Mouse (Mus musculus) kidney, embryonic 15.5 days (tissue): ENCODE data around the gene Mest. TPM values are rescaled to one million over a fixed set of nuclear protein-coding genes. Genes with fewer than 3 reads are reported as not detected.

ENCODE experiments used
- ATAC-seq: fragments of 200-750 bp; cut with Nextera tagmentation; replicated peaks from 2 replicates; pipeline ENCODE4 v1.8.0; 2017; ENCODE audit warnings: moderate TSS enrichment; ENCODE audit not compliant: low FRiP score
- H3K27ac ChIP-seq: fragments of 300-500 bp; sonication (generic); 2 replicates; pipeline ENCODE4 v1.5.1; 2015; ENCODE audit warnings: mild to moderate bottlenecking, inconsistent platforms
- H3K27me3 ChIP-seq: fragments of 300-500 bp; sonication (generic); 2 replicates; pipeline ENCODE4 v1.6.1; 2015; ENCODE audit warnings: inconsistent platforms
- H3K36me3 ChIP-seq: fragments of 300-500 bp; sonication (generic); 2 replicates; pipeline ENCODE4 v1.6.1; 2015; ENCODE audit warnings: inconsistent platforms
- H3K4me1 ChIP-seq: fragments of 300-500 bp; sonication (generic); 2 replicates; pipeline ENCODE4 v1.6.1; 2015; ENCODE audit warnings: inconsistent platforms
- H3K4me2 ChIP-seq: fragments of 300-500 bp; sonication (generic); 2 replicates; pipeline ENCODE4 v1.6.1; 2015; ENCODE audit warnings: moderate library complexity, mild to moderate bottlenecking, inconsistent platforms
- H3K4me3 ChIP-seq: fragments of 300-500 bp; sonication (generic); replicated peaks from 2 replicates; pipeline ENCODE4 v1.5.1; 2015; ENCODE audit warnings: mild to moderate bottlenecking, inconsistent platforms
- H3K9ac ChIP-seq: fragments of 300-500 bp; sonication (generic); 2 replicates; pipeline ENCODE4 v1.6.1; 2015; ENCODE audit warnings: mild to moderate bottlenecking, inconsistent platforms
- H3K9me3 ChIP-seq: fragments of 300-500 bp; sonication (generic); replicated peaks from 2 replicates; pipeline ENCODE4 v1.6.1; 2016; ENCODE audit warnings: inconsistent platforms
- WGBS: fragments of 180-500 bp; shearing (Covaris S2); methylation state at CpG from one replicate; pipeline ENCODE4 v1.1.7; 2015; ENCODE audit warnings: mixed read lengths; 5-methylcytosine and 5-hydroxymethylcytosine counted together
- polyA plus RNA-seq: library from polyadenylated mRNA; unstranded; fragments of >200 nt; fragmentation: Nextera tagmentation; extraction: Ambion mirVana; gene quantifications from 2 replicates; pipeline ENCODE4 v1.2.1, GENCODE M21; 2015

Mest gene
- polyA plus RNA-seq, 1 experiment from 2014 or later = 2,131 TPM

DNA sequence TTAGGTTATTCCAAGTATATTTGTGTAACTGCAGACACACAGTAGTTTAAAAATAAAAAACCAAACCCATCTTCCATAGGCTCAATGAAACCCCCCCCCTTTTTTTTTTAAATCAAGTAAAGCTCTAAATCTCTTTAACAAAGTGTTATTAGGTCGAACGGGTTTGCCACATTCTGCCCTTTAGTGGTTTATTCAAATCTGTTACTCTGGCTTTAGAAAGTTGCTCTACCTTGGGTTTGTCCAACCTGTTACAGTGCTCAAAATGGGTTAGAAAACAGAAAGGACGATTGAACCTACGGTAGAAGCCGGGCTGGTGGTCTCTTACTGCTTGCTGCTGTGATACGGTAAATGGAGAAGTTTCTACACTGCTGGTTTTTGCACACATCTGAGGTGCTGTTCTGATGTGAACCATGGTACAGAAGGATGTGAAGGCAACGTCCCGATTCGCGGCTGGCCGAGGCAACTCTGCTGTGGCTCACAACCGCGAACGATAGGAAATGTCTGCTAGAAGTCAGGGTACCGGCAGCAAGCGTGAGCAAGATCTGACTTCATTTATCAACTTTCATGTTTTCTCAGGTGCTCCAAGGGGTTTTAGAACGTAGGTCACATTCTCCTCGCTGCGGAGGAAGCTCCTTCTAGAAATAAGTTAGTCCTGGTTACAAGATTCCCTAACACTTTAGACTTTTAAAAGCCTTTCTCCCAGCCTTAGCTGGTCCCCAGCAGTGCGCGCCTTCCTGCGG lies 11.8 kb downstream of the Mest start:
- 45% methylated on average over 22 of the region's 22 CpGs for WGBS
- H3K4me2 ChIP-seq = peak overlapping the region; percentile 64
- peak overlapping the region; percentile 1; the same call in 1 of the 2 replicates for H3K4me3 ChIP-seq
- no peak for ATAC-seq
- H3K27me3 ChIP-seq = no peaks in the 10 kb centered on the region
- peak overlapping the region; percentile 84 for H3K27ac ChIP-seq
- H3K36me3 ChIP-seq = peaks cover 20% of the 10 kb centered on the region
- H3K9ac ChIP-seq = no peak overlapping the region
- peaks cover 42% of the 10 kb centered on the region for H3K9me3 ChIP-seq
- peaks cover 25% of the 10 kb centered on the region for H3K4me1 ChIP-seq

DNA sequence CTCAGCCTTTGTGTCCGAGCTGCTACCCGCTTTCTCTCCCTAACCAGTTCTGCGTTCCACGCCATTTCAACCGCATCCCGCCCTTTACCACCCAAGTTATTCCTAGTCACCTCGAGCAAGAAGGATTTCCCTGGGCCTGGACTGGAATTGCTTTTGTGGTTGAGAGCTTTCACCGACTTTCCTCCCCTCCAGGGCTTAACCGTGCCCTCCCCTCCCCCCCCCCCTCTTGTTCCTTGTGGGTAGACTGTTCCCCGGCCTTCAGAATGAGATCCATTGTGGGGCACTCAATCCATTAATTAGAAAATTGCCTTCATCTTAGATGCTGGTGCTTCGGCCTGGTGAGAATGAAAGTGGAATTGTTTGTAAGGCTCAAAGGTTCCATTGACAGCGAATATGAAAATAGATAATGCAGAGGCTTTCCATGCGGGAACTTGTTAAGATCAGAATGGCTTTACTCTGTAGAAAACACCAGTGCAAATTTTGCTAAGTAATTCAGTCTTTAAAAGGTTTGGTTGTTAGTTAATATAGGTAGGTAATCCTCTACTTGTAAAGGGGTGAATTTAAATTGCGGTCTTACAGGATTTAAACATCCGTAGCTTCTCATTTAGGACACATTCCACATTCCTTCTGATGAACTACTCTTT lies 12.5 kb downstream of the Mest start:
- H3K9me3 ChIP-seq = peaks cover 45% of the 10 kb centered on the region
- 47% methylated on average over 15 of the region's 15 CpGs for WGBS
- peak overlapping the region; percentile 64 for H3K4me2 ChIP-seq
- H3K4me3 ChIP-seq = peak overlapping the region; percentile 1; the same call in 1 of the 2 replicates
- H3K36me3 ChIP-seq = peaks cover 24% of the 10 kb centered on the region
- H3K9ac ChIP-seq = no peak overlapping the region
- H3K27me3 ChIP-seq = no peaks in the 10 kb centered on the region
- peak overlapping the region; percentile 84 for H3K27ac ChIP-seq
- peaks cover 18% of the 10 kb centered on the region for H3K4me1 ChIP-seq
- no peak for ATAC-seq

DNA sequence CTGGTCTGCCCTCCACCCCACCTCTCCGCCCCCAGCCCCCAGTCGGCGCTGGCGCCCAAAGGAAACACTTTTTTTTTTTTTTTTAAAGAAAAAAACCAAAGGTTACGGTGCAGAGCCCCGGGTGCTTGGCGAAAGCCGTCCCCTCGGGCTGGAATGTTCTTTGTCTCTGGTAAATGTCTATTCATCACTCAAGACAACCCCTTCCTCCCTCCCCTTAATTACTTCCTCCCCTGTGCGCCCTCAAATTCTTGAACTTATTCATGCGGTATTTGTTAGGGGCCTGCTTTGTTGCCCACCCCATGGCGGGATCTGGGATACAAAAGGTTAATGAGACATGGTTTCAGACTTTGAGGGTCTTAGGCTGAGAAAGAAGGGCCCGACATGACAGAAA lies 13.0 kb downstream of the Mest start:
- peaks cover 45% of the 10 kb centered on the region for H3K9me3 ChIP-seq
- H3K4me3 ChIP-seq = peak overlapping the region; percentile 5; the same call in 1 of the 2 replicates
- peak overlapping the region; percentile 84 for H3K27ac ChIP-seq
- ATAC-seq = peak; percentile 33; the same call in 1 of the 2 replicates
- peaks cover 18% of the 10 kb centered on the region for H3K4me1 ChIP-seq
- H3K36me3 ChIP-seq = peaks cover 26% of the 10 kb centered on the region
- H3K4me2 ChIP-seq = peak overlapping the region; percentile 64
- H3K9ac ChIP-seq = no peak overlapping the region
- WGBS = 54% methylated on average over 13 of the region's 13 CpGs
- H3K27me3 ChIP-seq = no peaks in the 10 kb centered on the region

DNA sequence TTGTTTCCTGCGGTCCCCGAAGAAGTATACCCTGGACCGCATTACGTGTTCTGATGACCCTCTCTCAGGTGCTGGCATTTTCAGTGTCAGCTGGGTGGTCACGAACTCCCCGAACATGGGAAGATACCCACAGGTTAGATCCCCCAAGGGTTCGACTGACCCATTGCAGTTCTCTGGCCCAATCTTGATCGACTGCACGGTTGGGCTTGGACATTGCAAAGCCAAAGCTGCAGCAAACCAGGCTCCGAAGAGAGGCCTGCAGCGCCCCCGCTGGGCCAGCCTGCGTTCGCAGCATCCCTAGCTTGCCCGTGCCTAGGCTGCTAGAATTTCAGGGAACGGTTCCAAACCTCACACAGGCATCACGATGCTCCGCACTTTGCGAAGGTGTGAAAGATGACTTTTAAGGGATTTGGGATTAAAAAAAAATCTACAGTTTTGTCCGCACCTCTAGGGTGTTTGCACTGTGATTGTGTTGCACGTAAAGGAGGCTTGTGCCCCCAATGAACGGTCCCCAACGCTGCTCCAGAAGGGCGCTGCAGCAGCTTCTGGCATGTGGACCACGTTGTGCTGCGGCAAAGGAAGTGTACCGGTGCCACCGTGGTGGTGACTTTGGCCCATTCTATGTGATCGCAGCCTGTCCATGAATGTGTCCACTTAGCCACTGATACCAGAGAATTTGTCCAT lies 13.7 kb downstream of the Mest start:
- peak; percentile 79 for ATAC-seq
- peak overlapping the region; percentile 64 for H3K4me2 ChIP-seq
- H3K27ac ChIP-seq = peak overlapping the region; percentile 84
- peak overlapping the region; percentile 21 for H3K9ac ChIP-seq
- peaks cover 18% of the 10 kb centered on the region for H3K4me1 ChIP-seq
- 55% methylated on average over 29 of the region's 29 CpGs for WGBS
- peaks cover 29% of the 10 kb centered on the region for H3K36me3 ChIP-seq
- peaks cover 45% of the 10 kb centered on the region for H3K9me3 ChIP-seq
- peak overlapping the region; percentile 61 for H3K4me3 ChIP-seq
- no peaks in the 10 kb centered on the region for H3K27me3 ChIP-seq

DNA sequence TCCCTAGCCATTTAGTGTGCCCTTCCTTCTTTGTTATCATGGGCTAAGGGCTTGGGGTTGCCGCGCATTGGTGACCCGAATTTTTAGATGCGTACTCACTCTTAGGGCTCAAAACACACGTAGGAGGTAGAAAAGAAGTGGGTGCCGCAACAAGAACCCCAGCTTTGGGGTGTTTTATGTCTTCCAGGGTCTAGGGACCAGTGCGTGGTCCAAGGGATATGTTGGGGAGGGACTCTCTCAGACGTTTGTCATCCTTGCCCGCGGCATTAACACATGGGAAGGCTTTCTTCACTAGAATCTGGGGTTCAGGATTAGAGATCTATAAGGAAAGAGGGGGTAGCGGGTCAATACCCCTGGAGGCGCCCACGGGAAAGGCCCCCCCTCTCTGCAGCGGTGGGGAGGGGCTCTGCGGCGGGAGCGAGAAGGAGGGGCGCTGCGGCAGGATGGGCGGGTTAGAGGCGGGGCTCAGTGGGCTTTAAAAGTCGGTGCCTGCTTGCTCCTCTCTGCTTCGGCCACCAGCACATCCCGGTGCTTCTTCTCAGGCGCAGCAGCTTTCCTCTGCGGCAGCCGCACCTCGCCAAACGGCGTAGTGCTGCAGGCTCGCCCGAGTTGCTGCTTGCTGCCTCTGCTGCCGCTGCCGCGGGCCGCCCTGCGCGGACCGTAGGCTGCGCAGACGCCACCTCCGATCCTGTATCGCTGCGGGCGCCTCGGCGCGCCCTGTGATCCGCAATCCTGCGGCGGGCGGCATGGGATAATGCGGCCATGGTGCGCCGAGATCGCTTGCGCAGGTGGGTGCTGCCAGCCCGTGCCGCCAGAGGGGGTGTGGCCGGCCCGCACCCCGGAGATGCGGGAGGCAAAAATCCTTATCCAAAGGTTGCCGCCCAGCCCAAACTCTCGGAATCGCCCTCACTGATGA lies 14.5 kb downstream of the Mest start:
- Histone ChIP-seq H3K9ac (peak overlapping the region; percentile 72), H3K9me3 (peaks cover 45% of the 10 kb centered on the region), H3K27me3 (no peaks in the 10 kb centered on the region), H3K36me3 (peaks cover 37% of the 10 kb centered on the region), H3K27ac (peak overlapping the region; percentile 84), H3K4me2 (peak overlapping the region; percentile 64), H3K4me1 (peaks cover 16% of the 10 kb centered on the region), H3K4me3 (peak overlapping the region; percentile 61)
- 48% methylated on average over 65 of the region's 66 CpGs for WGBS
- ATAC-seq = peak; percentile 71

DNA sequence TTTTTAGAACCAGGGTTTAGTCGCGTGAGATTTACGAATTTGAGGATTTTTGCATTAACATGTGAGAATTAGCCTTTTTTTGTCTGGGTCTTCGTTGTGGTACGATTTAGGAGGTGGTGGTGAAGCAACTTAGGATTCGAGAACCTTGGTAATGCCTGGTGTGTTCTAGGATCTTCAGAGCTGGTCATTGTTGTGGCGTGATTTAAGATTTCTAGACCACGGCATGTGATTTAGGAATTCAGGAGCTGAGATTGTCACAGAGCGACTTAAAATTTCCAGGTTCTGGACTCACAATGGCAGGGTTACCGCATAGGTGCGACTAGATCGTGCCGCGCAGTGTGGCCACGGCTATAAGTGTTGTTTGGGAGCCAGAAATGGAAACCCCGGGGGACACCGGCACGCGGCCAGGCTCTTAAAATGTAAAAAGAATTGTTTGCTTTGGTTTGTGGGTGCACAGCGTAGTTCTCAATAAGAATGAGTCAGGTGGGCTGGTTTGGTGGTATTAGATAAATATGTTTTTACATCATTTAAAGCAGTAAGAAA lies 15.2 kb downstream of the Mest start:
- Histone ChIP-seq H3K36me3 (peaks cover 44% of the 10 kb centered on the region), H3K27me3 (no peaks in the 10 kb centered on the region), H3K9me3 (peaks cover 41% of the 10 kb centered on the region), H3K9ac (peak overlapping the region; percentile 72), H3K4me2 (peak overlapping the region; percentile 64), H3K4me1 (peaks cover 8% of the 10 kb centered on the region; the same call in 1 of the 2 replicates), H3K27ac (peak overlapping the region; percentile 84), H3K4me3 (peak overlapping the region; percentile 61)
- ATAC-seq = no peak
- 46% methylated on average over 20 of the region's 20 CpGs for WGBS

DNA sequence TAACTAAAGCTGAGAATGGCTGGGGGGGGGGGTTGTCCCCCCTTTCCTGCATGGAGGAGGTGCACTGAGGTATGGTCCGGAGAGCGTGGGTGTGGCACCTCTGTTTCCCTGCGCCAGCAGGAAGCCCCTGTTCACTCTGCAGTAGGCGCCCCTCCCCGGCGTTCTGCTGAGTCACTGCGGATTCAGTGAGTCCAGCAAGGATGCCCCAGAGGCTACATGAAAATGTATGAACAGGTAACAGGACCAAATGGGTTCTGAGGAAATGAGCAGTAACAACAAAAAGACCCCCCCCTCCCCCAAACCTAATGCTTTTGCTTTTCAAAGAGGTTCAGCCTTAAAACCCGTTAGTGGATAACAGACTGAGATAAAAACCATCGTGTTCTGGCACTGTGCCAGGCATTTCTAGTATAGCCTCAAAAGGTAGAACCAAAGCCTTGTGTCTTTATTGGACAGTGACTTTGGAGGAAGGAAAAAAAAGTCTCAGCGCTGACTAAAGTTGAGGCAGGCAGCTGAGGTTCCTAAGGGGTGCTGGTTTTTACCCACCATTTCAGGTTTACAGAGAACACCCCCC lies 15.9 kb downstream of the Mest start:
- H3K4me1 ChIP-seq = peaks cover 6% of the 10 kb centered on the region; the same call in 1 of the 2 replicates
- H3K27me3 ChIP-seq = no peaks in the 10 kb centered on the region
- 52% methylated on average over 10 of the region's 10 CpGs for WGBS
- H3K9ac ChIP-seq = peak overlapping the region; percentile 72
- ATAC-seq = no peak
- H3K27ac ChIP-seq = peak overlapping the region; percentile 84
- H3K9me3 ChIP-seq = peaks cover 41% of the 10 kb centered on the region
- peaks cover 51% of the 10 kb centered on the region for H3K36me3 ChIP-seq
- H3K4me2 ChIP-seq = peak overlapping the region; percentile 64
- peak overlapping the region; percentile 61 for H3K4me3 ChIP-seq

DNA sequence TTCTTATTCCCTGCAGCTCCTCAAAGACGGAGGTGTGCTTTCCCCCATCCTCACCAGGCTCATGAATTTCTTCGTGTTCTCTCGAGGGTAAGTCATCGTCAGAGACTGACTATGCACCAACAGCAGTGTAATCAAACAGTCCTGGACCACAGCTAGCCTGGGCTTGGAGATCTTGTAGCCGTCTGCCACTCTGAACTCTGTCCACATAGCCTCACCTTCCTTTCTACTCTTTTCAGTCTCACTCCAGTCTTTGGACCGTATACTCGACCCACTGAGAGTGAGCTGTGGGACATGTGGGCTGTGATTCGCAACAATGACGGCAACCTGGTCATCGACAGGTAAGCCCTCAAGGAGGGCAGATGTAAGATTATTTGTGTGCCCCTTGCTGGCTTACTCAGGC lies 21.5 kb downstream of the Mest start:
- Histone ChIP-seq H3K4me3 (no peak overlapping the region), H3K4me1 (peaks cover 5% of the 10 kb centered on the region; the same call in 1 of the 2 replicates), H3K4me2 (no peak overlapping the region), H3K9ac (no peak overlapping the region), H3K27ac (no peak overlapping the region), H3K36me3 (peaks cover 89% of the 10 kb centered on the region), H3K27me3 (no peaks in the 10 kb centered on the region), H3K9me3 (peaks cover 6% of the 10 kb centered on the region; the same call in 1 of the 2 replicates)
- WGBS = 78% methylated on average over 10 of the region's 10 CpGs
- ATAC-seq = no peak

DNA sequence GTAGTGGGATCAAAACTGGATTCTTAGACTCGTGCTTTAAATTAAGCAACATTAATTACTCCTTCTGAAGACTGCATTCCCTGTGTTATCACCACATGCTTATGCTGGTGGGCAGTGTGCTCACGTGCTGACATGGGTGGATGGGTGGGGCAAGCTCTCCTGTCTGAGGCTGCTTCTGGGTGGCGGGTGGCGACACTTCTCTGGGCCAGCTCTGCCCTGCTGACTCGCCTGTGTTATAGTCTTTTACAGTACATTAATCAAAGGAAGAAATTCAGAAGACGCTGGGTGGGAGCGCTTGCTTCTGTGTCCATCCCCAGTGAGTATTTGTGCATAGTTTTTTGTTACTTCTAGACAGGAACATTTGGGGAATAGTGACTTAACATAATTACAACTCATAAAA lies 22.2 kb downstream of the Mest start:
- no peak overlapping the region for H3K27ac ChIP-seq
- H3K9ac ChIP-seq = no peak overlapping the region
- WGBS = 45% methylated on average over 7 of the region's 7 CpGs
- 0 out of 2 replicates have a peak, but pooled peaks cover under 1% of the 10 kb centered on the region for H3K9me3 ChIP-seq
- no peak overlapping the region for H3K4me2 ChIP-seq
- H3K4me3 ChIP-seq = no peak overlapping the region
- ATAC-seq = no peak
- H3K36me3 ChIP-seq = peaks cover 90% of the 10 kb centered on the region
- H3K27me3 ChIP-seq = no peaks in the 10 kb centered on the region
- peaks cover 5% of the 10 kb centered on the region; the same call in 1 of the 2 replicates for H3K4me1 ChIP-seq

DNA sequence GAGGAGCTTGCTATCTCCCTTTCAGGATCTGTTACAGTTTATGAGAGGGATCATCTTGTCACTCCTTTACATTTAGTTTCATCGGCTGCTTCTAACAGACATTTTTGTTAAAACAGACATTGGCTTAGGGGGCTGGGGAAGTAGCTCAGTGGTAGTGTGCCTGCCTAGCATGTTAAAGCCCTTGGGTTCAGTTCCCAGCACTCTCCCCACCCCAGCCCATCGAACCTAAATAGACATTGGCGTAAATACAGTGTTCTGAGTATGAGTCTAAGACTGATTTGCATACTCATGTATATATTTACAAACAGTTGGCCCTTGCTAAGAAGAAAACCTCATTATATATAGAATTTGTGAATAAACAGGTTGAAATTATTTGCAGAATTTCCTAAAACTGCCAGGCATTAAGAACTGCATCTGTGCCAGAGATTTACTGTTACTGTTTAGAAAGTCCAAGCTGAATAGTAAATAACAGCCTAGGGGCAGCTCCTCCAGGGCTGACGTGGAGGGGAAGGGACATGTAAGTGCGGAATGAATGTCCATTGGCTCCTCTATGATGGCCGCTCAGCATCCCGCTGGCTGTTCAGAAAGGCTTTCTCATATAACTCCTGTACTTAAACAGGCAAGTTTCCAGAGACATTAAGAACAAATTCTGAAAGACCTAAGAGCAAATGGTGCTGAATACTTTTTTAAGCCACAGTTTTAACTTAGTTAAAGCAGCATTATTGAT lies 24.4 kb downstream of the Mest start:
- H3K27ac ChIP-seq = no peak overlapping the region
- ATAC-seq = no peak
- H3K36me3 ChIP-seq = peaks cover 79% of the 10 kb centered on the region
- H3K27me3 ChIP-seq = no peaks in the 10 kb centered on the region
- no peak overlapping the region for H3K4me2 ChIP-seq
- 74% methylated on average over 7 of the region's 7 CpGs for WGBS
- H3K4me1 ChIP-seq = peaks cover 5% of the 10 kb centered on the region; the same call in 1 of the 2 replicates
- H3K4me3 ChIP-seq = no peak overlapping the region
- no peaks in the 10 kb centered on the region for H3K9me3 ChIP-seq
- H3K9ac ChIP-seq = no peak overlapping the region
